Mouse (Mus musculus): ENCODE data around the gene Olfr1175-ps. TPM values are rescaled to one million over a fixed set of nuclear protein-coding genes. Genes with fewer than 3 reads are reported as not detected.

Olfr1175-ps gene
- not detected in 2 replicates for polyA plus RNA-seq (2011; ENCODE audit: insufficient read length, low read depth, missing spikeins)

DNA sequence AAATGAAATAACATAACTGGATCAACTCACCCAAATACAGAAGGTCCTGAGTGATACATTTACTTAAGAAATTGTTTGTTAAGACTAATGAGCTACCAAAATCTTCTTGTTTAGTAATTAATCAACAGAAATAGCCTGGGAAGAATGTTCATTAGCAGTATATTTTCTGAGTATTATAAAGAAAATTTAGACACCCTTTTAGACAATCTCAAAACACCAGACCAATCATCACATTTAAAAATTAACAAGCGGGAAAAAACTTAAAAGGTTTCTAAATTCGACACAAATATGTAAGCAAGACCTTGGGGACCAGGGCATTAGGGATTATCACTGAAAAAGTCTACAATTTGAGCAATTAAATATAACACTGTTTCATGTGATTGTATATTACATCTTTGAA, at the start of gene Olfr1175-ps:
Gene Olfr1175-ps (minus strand): TSS at position 101 of the 400 bp plus-strand sequence.
- H3K27ac ChIP-seq (ENCODE audit: insufficient read depth, low read length), result no peak within 1 kb of the TSS
- H3K4me1 ChIP-seq (ENCODE audit: control insufficient read depth, insufficient read depth, low read length), result no peaks in the 10 kb centered on the region
- no peak within 1 kb of the TSS for H3K4me3 ChIP-seq (ENCODE audit: insufficient read depth, low read length)
- TF ChIP-seq POLR2A (IDR thresholded peaks at IDR 0.05; ENCODE audit: low read depth, low read length) (no peak), CTCF (IDR thresholded peaks at IDR 0.05; ENCODE audit: borderline replicate concordance, insufficient read depth, low read length) (no peak)

- H3K4me3 ChIP-seq (ENCODE audit: insufficient read depth, low read length), result no peak overlapping the region
- TF ChIP-seq CTCF (IDR thresholded peaks at IDR 0.05; ENCODE audit: borderline replicate concordance, insufficient read depth, low read length), result no peak
- no peaks in the 10 kb centered on the region for H3K4me1 ChIP-seq (ENCODE audit: control insufficient read depth, insufficient read depth, low read length)
- no peak overlapping the region for H3K27ac ChIP-seq (ENCODE audit: insufficient read depth, low read length)
Observed at GRCm38 (mm10) chr2:88356304-88356703, 29.3 kb upstream of the Olfr1175-ps start.

DNA sequence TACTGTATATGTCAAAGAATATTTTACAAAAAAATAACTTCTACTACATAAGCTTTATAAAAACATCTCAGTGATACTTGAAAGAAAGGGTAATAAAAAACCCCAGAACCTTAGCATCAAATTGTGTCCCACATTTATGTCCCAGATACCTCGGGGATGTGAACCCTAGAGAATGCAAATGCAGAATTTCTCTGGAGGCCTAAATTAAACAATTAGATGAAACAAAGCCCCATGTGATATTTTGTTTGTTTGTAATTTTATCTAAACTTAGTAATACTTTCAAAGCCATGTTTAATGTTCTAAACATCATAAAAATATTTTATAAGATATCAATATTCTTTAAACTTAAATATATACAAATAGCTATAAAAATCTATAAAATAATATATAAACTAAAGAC, 19.4 kb upstream of the Olfr1175-ps start, which contains the start of gene Olfr1177-ps:
Gene Olfr1177-ps (minus strand): TSS at position 101 of the 400 bp plus-strand sequence.
- H3K4me3 ChIP-seq (ENCODE audit: insufficient read depth, low read length), result no peak within 1 kb of the TSS
- no peak for TF ChIP-seq CTCF (IDR thresholded peaks at IDR 0.05; ENCODE audit: borderline replicate concordance, insufficient read depth, low read length)
- TF ChIP-seq POLR2A (IDR thresholded peaks at IDR 0.05; ENCODE audit: low read depth, low read length), result no peak
- no peak within 1 kb of the TSS for H3K27ac ChIP-seq (ENCODE audit: insufficient read depth, low read length)
- H3K4me1 ChIP-seq (ENCODE audit: control insufficient read depth, insufficient read depth, low read length), result no peaks in the 10 kb centered on the region

GRCm38 (mm10) chr2:88336421-88336820, 9.4 kb upstream of the Olfr1175-ps start, which contains the start of gene Olfr1176:
Gene Olfr1176 (plus strand): TSS chr2:88336721.
- TF ChIP-seq POLR2A (IDR thresholded peaks at IDR 0.05; ENCODE audit: low read depth, low read length) (no peak), CTCF (IDR thresholded peaks at IDR 0.05; ENCODE audit: borderline replicate concordance, insufficient read depth, low read length) (no peak)
- Histone ChIP-seq H3K4me3 (ENCODE audit: insufficient read depth, low read length) (no peak within 1 kb of the TSS), H3K27ac (ENCODE audit: insufficient read depth, low read length) (no peak within 1 kb of the TSS)

DNA sequence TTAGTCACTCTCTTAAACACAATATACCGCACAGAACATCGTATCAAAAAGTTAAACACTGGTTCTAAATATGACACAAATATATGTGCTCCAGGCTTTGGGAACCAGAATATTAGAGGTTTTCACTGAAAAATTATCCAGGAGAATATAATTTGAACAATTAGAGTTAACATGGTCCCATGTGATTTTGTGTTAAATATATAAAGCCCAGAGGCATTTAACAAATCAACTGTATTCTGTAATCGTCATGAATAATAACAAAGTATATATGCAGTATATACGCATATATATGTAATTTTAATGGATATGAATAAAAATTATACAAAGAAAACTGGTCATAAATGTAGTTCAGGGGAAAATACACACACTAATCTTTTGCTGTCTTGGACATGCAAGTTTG, 12.0 kb downstream of the Olfr1175-ps start, which contains the start of gene Olfr1174-ps:
Gene Olfr1174-ps (minus strand): TSS at position 101 of the 400 bp plus-strand sequence.
- Histone ChIP-seq H3K4me3 (ENCODE audit: insufficient read depth, low read length) (no peak within 1 kb of the TSS), H3K4me1 (ENCODE audit: control insufficient read depth, insufficient read depth, low read length) (no peaks in the 10 kb centered on the region), H3K27ac (ENCODE audit: insufficient read depth, low read length) (no peak within 1 kb of the TSS)
- TF ChIP-seq POLR2A (IDR thresholded peaks at IDR 0.05; ENCODE audit: low read depth, low read length) (no peak), CTCF (IDR thresholded peaks at IDR 0.05; ENCODE audit: borderline replicate concordance, insufficient read depth, low read length) (no peak)

More at GRCm38 (mm10) chr2:88336421-88336820, 9.4 kb upstream of the Olfr1175-ps start, which contains the start of gene Olfr1176:
- H3K4me1 ChIP-seq (ENCODE audit: control insufficient read depth, insufficient read depth, low read length), result no peaks in the 10 kb centered on the region

- TF ChIP-seq CTCF (IDR thresholded peaks at IDR 0.05; ENCODE audit: borderline replicate concordance, insufficient read depth, low read length) (no peak), POLR2A (IDR thresholded peaks at IDR 0.05; ENCODE audit: low read depth, low read length) (no peak)
Observed at GRCm38 (mm10) chr2:88279775-88280174, 47.2 kb downstream of the Olfr1175-ps start, which contains the start of gene Olfr1173. Gene Olfr1173 (minus strand): TSS chr2:88279875.

More at GRCm38 (mm10) chr2:88279775-88280174, 47.2 kb downstream of the Olfr1175-ps start, which contains the start of gene Olfr1173:
- Histone ChIP-seq H3K27ac (ENCODE audit: insufficient read depth, low read length) (no peak within 1 kb of the TSS), H3K4me3 (ENCODE audit: insufficient read depth, low read length) (no peak within 1 kb of the TSS), H3K4me1 (ENCODE audit: control insufficient read depth, insufficient read depth, low read length) (no peaks in the 10 kb centered on the region)

Other genes starting within 250 kb of the Olfr1175-ps start
- not detected in 2 replicates for gene Olfr1164, start 233.2 kb downstream of the Olfr1175-ps start, polyA plus RNA-seq (2011; ENCODE audit: insufficient read length, low read depth, missing spikeins)
- gene Olfr1166, start 198.9 kb downstream of the Olfr1175-ps start, polyA plus RNA-seq (2011; ENCODE audit: insufficient read length, low read depth, missing spikeins), result not detected in 2 replicates
- not detected in 2 replicates for gene Olfr1167, start 172.0 kb downstream of the Olfr1175-ps start, polyA plus RNA-seq (2011; ENCODE audit: insufficient read length, low read depth, missing spikeins)
- not detected in 2 replicates for gene Olfr1168, start 145.3 kb downstream of the Olfr1175-ps start, polyA plus RNA-seq (2011; ENCODE audit: insufficient read length, low read depth, missing spikeins)
- gene Olfr1170, start 98.9 kb downstream of the Olfr1175-ps start, polyA plus RNA-seq (2011; ENCODE audit: insufficient read length, low read depth, missing spikeins), result not detected in 2 replicates
- gene Olfr1173, start 47.3 kb downstream of the Olfr1175-ps start, polyA plus RNA-seq (2011; ENCODE audit: insufficient read length, low read depth, missing spikeins), result not detected in 2 replicates
- not detected in 2 replicates for gene Olfr1174-ps, start 12.1 kb downstream of the Olfr1175-ps start, polyA plus RNA-seq (2011; ENCODE audit: insufficient read length, low read depth, missing spikeins)
- not detected in 2 replicates for gene Olfr1176, start 9.5 kb upstream of the Olfr1175-ps start, polyA plus RNA-seq (2011; ENCODE audit: insufficient read length, low read depth, missing spikeins)
- gene Olfr1177-ps, start 19.3 kb upstream of the Olfr1175-ps start, polyA plus RNA-seq (2011; ENCODE audit: insufficient read length, low read depth, missing spikeins), result not detected in 2 replicates
- gene Olfr1178, start 59.8 kb upstream of the Olfr1175-ps start, polyA plus RNA-seq (2011; ENCODE audit: insufficient read length, low read depth, missing spikeins), result not detected in 2 replicates
- gene Olfr1179, start 79.2 kb upstream of the Olfr1175-ps start, polyA plus RNA-seq (2011; ENCODE audit: insufficient read length, low read depth, missing spikeins), result not detected in 2 replicates
- not detected in 2 replicates for gene Olfr1180, start 91.9 kb upstream of the Olfr1175-ps start, polyA plus RNA-seq (2011; ENCODE audit: insufficient read length, low read depth, missing spikeins)
- not detected in 2 replicates for gene Olfr1181, start 99.0 kb upstream of the Olfr1175-ps start, polyA plus RNA-seq (2011; ENCODE audit: insufficient read length, low read depth, missing spikeins)
- gene Gm13757, start 121.9 kb upstream of the Olfr1175-ps start, polyA plus RNA-seq (2011; ENCODE audit: insufficient read length, low read depth, missing spikeins), result not detected in 2 replicates
- gene Olfr1183, start 127.7 kb upstream of the Olfr1175-ps start, polyA plus RNA-seq (2011; ENCODE audit: insufficient read length, low read depth, missing spikeins), result not detected in 2 replicates
- gene Olfr1184, start 156.4 kb upstream of the Olfr1175-ps start, polyA plus RNA-seq (2011; ENCODE audit: insufficient read length, low read depth, missing spikeins), result not detected in 2 replicates
- not detected in 2 replicates for gene Olfr1185-ps1, start 166.1 kb upstream of the Olfr1175-ps start, polyA plus RNA-seq (2011; ENCODE audit: insufficient read length, low read depth, missing spikeins)
- not detected in 2 replicates for gene Olfr1186, start 191.3 kb upstream of the Olfr1175-ps start, polyA plus RNA-seq (2011; ENCODE audit: insufficient read length, low read depth, missing spikeins)
- gene Olfr1188, start 229.7 kb upstream of the Olfr1175-ps start, polyA plus RNA-seq (2011; ENCODE audit: insufficient read length, low read depth, missing spikeins), result not detected in 2 replicates

Measured in embryonic fibroblast, embryonic 13.5 days (primary cell).